Mouse (Mus musculus) liver, adult 2 months (tissue): ENCODE data around the gene Trex1. TPM values are rescaled to one million over a fixed set of nuclear protein-coding genes. Genes with fewer than 3 reads are reported as not detected.

ENCODE experiments used
- DNase-seq: peaks from one replicate; pipeline ENCODE4 v3.0.0-alpha.2; 2011; ENCODE audit warnings: low read depth, low spot score; ENCODE audit errors: extremely low read depth
- H3K27ac ChIP-seq: fragments of 200-500 bp; replicated peaks from 2 replicates; pipeline ENCODE4 v1.5.1; 2012; ENCODE audit warnings: low read depth, mild to moderate bottlenecking, control low read depth, inconsistent platforms, low read length; ENCODE audit not compliant: insufficient read depth
- H3K27me3 ChIP-seq: fragments of 200-500 bp; 2 replicates; pipeline ENCODE4 v1.6.1; 2012; ENCODE audit warnings: mild to moderate bottlenecking, moderate library complexity, low read length, inconsistent platforms; ENCODE audit not compliant: control insufficient read depth, insufficient read depth
- H3K36me3 ChIP-seq: fragments of 200-500 bp; 2 replicates; pipeline ENCODE4 v1.6.1; 2012; ENCODE audit warnings: low read length, inconsistent platforms; ENCODE audit not compliant: control insufficient read depth, insufficient read depth
- H3K4me1 ChIP-seq: fragments of 200-500 bp; 2 replicates; pipeline ENCODE4 v1.6.1; 2011; ENCODE audit warnings: low read length; ENCODE audit not compliant: control insufficient read depth, insufficient read depth
- H3K4me3 ChIP-seq: fragments of 200-500 bp; 2 replicates; pipeline ENCODE4 v1.5.1; 2011; ENCODE audit warnings: low read depth, mild to moderate bottlenecking, control low read depth, low read length, moderate library complexity; ENCODE audit not compliant: insufficient read depth
- H3K79me2 ChIP-seq: fragments of 200-500 bp; 2 replicates; pipeline ENCODE4 v1.6.1; 2012; ENCODE audit warnings: inconsistent platforms, mild to moderate bottlenecking, low read length, moderate library complexity; ENCODE audit not compliant: control insufficient read depth, insufficient read depth
- H3K9ac ChIP-seq: fragments of 200-500 bp; 2 replicates; pipeline ENCODE4 v1.6.1; 2012; ENCODE audit warnings: low read depth, mild to moderate bottlenecking, control low read depth, inconsistent platforms, low read length
- CTCF ChIP-seq: fragments of 200-500 bp; IDR thresholded peaks from 2 replicates; pipeline ENCODE4 v1.5.1; 2011; ENCODE audit warnings: low read depth, low read length, control low read depth
- POLR2A ChIP-seq: fragments of 200-500 bp; IDR thresholded peaks from 2 replicates; pipeline ENCODE4 v1.6.1; 2011; ENCODE audit warnings: low read length, control low read depth; ENCODE audit not compliant: insufficient read depth; ENCODE audit errors: extremely low read depth
- WGBS: fragments of 180-500 bp; shearing (Covaris S2); methylation state at CpG from one replicate; pipeline ENCODE4 v1.1.7; 2018; 5-methylcytosine and 5-hydroxymethylcytosine counted together
- polyA plus RNA-seq: library from polyadenylated mRNA; depleted of rRNA; stranded (reverse); fragments of >200 nt; gene quantifications from 2 replicates; pipeline ENCODE4 v1.2.3, GENCODE M21; 2012
- total RNA-seq: library from RNA; depleted of rRNA; stranded (reverse); fragments of >200 nt; gene quantifications from 2 replicates; pipeline ENCODE4 v1.2.3, GENCODE M21; 2014

The Trex1 gene
- total and polyA plus RNA-seq, 2 experiments, result 8.4 to 41.1 TPM

DNA sequence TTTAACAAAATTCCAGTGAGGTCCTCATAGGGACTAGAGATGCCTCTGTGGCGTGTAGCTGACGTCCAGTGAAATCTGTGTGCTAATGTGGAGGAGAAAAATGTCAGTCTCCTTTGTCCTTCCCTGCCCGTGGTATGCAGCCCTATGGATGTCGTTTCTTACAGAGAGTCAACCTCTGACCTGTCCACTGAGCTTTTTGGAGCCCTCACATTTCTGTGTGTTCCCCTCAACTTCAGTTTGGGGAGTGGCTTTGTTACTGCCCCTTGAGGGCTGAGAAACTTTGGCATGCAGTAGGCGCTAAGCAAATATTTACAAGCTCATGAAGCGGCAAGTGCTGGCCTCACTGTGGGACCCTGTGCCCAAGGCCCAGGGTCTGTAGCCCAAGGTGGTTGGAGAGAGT is 37.8 kb upstream of the Trex1 start:
- TF ChIP-seq POLR2A (no peak), CTCF (no peak)
- WGBS, result 23% methylated on average over 6 of the region's 6 CpGs
- peak overlapping the region; percentile 60 for H3K27ac ChIP-seq
- peaks cover 26% of the 10 kb centered on the region for H3K4me1 ChIP-seq
- no peaks in the 10 kb centered on the region for H3K36me3 ChIP-seq
- H3K27me3 ChIP-seq, result no peaks in the 10 kb centered on the region
- H3K79me2 ChIP-seq, result peaks cover 12% of the 10 kb centered on the region
- 0 out of 2 replicates have a peak overlapping the region, but pooled peaks have one; percentile 29 for H3K9ac ChIP-seq
- DNase-seq, result peak; percentile 61
- H3K4me3 ChIP-seq, result no peak overlapping the region

DNA sequence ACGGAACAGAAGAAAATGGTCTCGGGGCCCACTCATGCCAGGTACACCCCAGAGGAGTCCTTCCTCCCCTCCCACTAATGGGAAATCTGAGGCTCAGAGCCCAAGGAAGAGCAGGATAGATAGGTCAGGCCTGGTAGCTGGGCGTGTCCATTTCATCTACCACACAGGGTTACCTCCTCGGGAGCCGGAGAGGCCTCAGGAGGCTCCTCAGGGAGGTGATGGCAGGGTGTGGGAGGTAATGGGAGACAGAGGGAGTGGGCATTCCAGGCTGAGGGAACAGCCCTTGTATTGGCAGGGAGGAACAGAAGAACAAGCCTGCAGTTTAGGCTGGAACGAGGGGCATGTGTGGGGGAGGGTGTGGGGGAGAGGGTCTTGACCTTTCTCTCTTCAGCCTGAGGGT is 37.3 kb upstream of the Trex1 start:
- Histone ChIP-seq H3K79me2 (peaks cover 12% of the 10 kb centered on the region), H3K9ac (peak overlapping the region; percentile 29), H3K4me3 (0 out of 2 replicates have a peak overlapping the region, but pooled peaks have one; percentile 3), H3K4me1 (peaks cover 26% of the 10 kb centered on the region), H3K27ac (peak overlapping the region; percentile 60), H3K27me3 (no peaks in the 10 kb centered on the region), H3K36me3 (no peaks in the 10 kb centered on the region)
- no peak for DNase-seq
- 26% methylated on average over 6 of the region's 6 CpGs for WGBS
- TF ChIP-seq CTCF, result no peak
- TF ChIP-seq POLR2A, result no peak

DNA sequence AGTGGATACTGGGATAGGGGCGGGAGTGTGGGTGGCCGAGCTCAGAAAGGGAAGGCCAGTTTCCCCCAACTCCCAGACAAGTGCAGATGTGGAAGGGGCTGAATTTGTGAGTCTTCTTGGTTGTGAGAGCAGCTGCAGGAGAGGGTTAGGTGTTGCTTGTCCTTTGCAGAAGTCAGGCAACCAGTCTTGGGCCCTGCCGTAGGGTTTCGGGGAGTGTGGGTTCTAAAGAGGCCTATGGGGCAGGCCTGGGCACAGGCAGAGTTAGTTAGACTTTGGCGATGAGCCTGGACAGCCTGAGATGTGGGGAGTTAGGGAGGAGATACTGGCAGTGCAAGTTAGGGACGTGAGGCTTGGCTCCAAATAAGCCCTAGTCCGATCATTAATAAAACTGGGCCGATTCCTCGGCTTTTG is 36.7 kb upstream of the Trex1 start:
- Histone ChIP-seq H3K27ac (peak overlapping the region; percentile 60), H3K36me3 (no peaks in the 10 kb centered on the region), H3K4me3 (peak overlapping the region; percentile 82), H3K27me3 (no peaks in the 10 kb centered on the region), H3K9ac (peak overlapping the region; percentile 89), H3K79me2 (peaks cover 12% of the 10 kb centered on the region), H3K4me1 (peaks cover 26% of the 10 kb centered on the region)
- DNase-seq, result peak; percentile 57
- WGBS, result 22% methylated on average over 9 of the region's 9 CpGs
- TF ChIP-seq CTCF (no peak), POLR2A (no peak)

DNA sequence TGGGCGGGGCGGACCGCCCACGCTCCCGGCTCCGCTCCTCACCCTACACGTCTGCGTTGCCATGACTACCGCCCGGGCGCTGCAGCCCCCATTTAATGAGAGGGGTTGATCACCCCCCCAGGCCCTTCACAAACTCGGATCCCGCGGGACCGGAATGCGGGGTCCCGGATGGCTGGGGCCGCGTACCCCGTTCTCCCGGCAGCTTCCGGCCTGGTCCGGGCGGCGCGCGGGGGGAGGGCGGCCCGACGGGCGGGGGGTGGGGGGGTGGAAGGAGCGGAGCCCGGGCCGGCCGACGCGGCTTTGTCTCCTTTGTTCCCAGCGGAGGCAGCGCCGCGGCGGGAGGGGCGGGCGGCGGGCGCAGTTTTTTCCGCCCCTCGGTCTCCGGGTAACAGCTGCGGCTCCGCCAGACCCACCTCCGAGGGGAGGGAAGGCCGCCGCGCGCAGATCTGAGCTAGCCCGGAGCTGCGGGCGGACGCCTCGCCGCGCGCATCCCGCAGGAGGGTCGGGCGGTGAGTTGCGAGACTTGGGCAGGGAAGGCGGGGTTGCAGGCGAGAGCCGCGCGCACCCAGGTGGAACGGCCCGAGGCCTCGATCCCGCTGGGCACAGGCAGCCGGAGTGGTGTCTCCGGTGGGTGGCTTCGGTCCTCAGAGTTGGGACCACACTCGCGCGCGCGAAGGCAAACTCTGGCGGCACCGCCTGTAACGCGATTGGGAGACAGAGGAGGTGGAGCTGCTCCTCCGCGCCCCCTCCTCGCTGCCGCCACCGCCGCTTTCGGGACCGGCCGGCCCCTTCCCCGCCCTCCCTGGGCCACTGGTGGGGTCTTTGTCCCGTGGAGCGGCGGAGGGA is 35.8 kb upstream of the Trex1 start, which contains the start of gene Plxnb1:
Gene Plxnb1, plus strand, starts transcription at position 253 of the 846 bp plus-strand sequence.
- Histone ChIP-seq H3K36me3 (no peaks in the 10 kb centered on the region), H3K27me3 (no peaks in the 10 kb centered on the region), H3K4me1 (peaks cover 30% of the 10 kb centered on the region), H3K27ac (peak within 1 kb of the TSS; percentile 92), H3K9ac (peak within 1 kb of the TSS; percentile 89), H3K4me3 (peak within 1 kb of the TSS; percentile 82), H3K79me2 (peaks cover 12% of the 10 kb centered on the region)
- 1% methylated on average over 99 of the region's 102 CpGs for WGBS
- TF ChIP-seq POLR2A, result 0 out of 2 replicates have a peak, but pooled peaks have one; percentile 30
- TF ChIP-seq CTCF, result no peak
- no peak for DNase-seq

DNA sequence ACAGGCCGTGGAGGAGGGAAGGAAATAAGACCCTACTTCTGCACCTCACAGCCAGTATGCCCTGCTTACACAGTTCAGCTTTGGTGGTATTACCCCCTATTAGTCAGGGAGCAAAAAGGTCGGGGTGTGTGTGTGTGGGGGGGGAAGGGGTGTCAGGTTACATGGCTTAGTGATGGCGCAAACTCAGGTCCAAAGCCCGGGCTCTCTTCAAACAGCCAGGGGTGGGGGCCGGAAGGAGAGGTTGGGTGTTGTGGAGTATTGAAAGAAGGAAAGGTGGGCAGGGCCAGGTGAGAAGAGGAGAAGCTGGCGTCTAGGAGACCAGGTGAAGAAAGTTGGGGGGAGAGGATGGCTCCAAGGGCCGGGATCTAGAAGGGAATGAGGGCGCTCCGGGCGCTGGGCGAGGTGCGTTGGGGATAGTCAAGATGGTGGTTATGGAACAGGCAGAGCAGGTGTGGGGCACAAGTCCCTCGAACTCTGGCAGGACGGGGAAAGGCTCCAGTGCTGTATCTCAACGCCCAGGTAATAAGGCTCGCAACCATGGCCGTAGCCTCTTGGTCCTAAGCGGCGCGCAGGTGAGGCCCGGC is 35.1 kb upstream of the Trex1 start:
- DNase-seq, result peak; percentile 71

More for the DNA sequence above, 35.1 kb upstream of the Trex1 start:
- peaks cover 34% of the 10 kb centered on the region for H3K4me1 ChIP-seq
- H3K27ac ChIP-seq, result peak overlapping the region; percentile 92
- WGBS, result 4% methylated on average over 21 of the region's 21 CpGs
- peak overlapping the region; percentile 82 for H3K4me3 ChIP-seq
- no peaks in the 10 kb centered on the region for H3K27me3 ChIP-seq
- peak overlapping the region; percentile 72 for H3K9ac ChIP-seq
- H3K36me3 ChIP-seq, result no peaks in the 10 kb centered on the region
- TF ChIP-seq POLR2A, result no peak
- TF ChIP-seq CTCF, result no peak
- H3K79me2 ChIP-seq, result peaks cover 8% of the 10 kb centered on the region
